Mouse (Mus musculus) activated CD4-positive, CD25-positive, alpha-beta regulatory T cell, adult 4 months (primary cell): Measurements from ENCODE around the gene Rptor. TPM values are rescaled to one million over a fixed set of nuclear protein-coding genes. Genes with fewer than 3 reads are reported as not detected.

Experiments used
- ATAC-seq: one replicate; pipeline ENCODE4 v1.8.0; 2017
- polyA plus RNA-seq, 2 experiments: library from polyadenylated mRNA; unstranded; fragments of 100-300 nt; shearing (Covaris generic); gene quantifications; one replicate each; pipeline ENCODE4 v1.2.1; 2017

The Rptor gene
- polyA plus RNA-seq, 2 experiments from 2014 or later: 6.1 to 6.6 TPM

DNA sequence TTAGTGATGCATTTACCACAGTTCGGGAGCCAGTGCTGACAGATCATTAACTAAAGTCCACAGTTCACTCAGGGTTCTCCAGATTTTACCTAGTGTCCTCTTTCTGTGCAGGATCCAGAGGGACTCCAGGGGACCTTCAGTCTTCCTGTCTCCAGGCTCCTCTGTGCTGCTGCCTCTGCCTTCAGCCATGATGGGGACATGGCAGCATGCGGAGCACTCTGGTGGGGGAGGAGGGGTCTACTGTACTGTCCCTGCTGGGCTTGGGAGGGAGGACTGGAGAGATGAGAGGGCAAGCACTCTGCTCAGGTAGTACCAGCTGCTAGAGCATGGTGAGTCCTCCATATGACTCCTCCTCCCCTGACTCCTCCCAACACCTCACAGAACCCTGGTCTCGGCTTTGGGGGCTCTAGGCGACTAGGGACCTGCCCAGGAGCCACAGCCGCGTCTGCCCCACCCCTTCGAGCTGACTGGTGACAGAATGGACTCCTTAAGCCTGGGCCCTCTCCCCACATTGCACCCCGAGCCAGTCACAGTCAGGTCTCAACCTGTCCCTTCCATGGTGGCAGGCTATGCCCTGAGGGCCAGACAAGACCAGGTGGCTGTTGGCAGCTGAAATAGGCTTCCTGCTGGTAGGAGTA is 336.5 kb downstream of the Rptor start:
- ATAC-seq: no peak

DNA sequence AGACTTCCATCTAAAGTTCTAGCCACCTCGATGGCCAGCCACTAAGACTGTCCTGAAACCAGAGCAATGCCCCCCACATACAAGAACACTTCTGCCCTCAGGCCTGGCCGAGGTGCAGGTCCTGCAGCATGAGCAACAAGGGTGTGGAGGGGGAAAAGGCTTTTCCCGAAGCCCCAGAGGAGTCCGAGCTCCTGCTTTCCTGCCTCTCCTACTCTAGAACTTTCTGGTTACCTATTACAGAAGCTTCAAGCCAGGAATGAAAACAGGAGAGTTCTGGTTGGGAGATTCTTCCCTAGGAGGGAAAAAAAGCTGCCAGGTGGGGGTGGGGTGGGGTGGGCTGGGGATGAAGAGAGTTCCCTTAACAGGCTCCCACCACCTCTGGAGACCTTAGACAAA is 337.0 kb downstream of the Rptor start:
- no peak for ATAC-seq

DNA sequence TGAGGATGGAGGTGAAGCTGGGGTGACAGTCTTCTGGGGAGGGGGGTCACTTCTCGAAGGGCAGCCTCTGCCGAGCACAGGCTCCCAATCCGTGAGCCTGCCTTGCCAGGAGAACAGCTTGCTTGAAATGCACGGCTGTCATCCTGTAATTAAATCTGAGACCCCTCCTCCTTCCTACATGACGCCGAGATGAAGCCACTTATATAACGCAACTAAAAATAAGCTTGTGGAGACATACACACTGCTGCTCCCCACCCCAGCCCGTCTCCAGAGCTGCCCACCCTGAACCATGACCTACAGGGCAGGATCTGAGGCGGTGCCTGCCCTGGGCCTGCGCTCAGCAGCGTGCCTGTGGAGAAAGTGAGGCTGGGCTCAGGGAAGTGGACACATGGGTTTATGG is 337.4 kb downstream of the Rptor start:
- ATAC-seq: no peak

DNA sequence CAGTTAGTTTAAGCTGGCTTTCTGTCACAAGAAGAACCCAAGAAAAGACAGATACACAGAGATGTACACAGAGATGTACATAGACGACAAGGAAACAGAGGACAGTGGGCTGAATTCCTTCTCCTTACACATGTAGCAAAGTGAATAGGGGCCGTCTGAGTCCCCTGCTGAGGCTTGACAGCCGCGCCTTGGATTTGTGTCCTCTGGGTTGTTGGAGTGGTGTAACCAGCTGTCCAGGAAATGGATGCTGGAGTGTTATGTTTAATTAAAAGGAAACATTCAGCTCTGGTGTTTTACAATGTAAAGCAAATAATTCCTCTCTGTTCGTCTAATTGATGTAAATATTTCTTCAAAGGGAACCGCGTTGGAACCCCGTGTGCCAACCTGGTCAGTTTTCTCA is 339.1 kb downstream of the Rptor start:
- no peak for ATAC-seq

DNA sequence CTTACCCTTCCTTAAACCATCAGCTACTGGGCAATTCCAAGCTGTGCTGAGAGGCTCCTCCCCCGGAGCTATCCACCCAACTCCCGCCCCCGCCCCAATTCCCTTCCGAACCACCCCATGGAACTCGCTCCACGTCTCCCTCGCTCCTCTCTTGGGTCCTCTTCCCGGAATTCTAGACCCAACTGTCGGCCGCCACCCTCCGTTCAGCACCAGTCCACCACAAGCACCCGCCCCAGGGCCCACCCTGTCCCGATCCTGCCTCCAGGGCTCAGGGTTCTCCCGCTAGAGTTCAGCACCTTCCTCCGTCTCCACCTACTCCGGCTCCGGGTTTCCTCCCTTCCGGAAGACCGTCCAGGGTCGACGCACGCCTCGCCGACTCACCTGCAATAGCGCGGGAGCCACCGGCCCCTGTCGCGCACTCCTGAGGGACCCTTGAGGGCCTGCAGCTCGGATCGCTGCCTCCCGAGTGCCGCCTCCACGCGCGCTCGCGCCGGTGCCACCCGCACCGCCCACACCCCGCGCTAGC is 339.6 kb downstream of the Rptor start:
- ATAC-seq: no peak

DNA sequence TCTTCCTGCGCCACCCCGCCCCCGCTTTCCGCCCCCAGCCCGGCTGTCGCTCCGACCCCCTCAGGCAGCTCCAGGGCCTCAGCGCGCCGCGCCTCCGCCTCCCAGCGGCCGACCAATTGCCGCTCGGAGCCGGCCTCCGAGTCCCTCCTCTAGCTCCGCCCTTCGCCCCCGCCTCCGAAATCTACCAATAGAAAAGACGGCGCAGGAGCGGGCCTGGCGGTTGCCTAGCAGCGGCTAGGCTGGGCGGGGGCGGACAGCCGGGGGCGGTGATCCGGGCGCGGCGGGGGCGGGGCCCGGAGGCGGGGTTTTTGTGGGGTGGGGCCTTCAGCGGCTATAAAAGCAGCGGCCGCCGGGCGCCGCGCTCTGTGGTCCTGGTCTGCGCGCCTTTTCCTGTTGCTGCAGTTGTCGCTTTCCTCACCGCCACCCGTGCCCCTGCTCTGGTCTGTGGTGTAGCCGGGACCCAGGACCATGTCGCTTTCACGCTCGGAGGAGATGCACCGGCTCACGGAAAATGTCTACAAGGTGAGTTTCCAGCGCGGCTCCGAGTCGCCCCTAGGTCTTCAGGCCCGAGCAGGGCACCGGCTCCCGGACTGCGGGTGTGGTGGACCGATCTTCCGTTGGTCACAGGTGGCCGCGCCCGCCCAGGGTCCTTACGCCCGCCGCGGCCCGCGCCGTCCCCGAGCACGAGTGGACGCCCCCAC is 340.2 kb downstream of the Rptor start, which contains the start of gene Baiap2:
Gene Baiap2 (plus strand): TSS at position 37 of the 701 bp plus-strand sequence.
- ATAC-seq: peak; percentile 96

DNA sequence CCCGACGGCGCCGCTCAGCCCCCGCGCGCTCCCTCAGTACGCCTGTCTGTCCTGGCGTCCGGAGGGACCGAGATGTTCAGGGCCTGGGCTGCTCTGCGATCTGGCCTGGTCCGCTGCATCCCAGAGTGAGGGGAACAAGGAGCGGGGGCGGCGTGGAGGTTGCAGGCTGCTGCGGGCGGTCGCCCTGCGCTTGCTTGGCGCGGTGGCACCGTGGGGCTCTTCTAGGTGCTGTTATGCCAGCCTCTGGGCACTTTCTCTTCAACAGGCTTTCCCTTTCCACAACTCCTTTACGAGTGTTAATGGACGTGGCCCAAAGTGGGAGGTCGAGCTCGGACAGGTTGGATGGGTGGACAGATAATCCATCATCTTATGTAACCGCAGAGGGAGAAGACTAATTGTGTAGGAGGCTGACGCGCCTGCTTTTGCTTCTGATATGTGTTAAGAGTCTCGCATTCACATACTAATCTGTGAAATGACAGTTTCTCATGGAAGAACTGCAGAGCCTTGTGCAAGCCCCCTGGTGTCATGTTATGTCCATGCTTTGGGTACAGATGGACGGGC is 340.8 kb downstream of the Rptor start:
- ATAC-seq: no peak

DNA sequence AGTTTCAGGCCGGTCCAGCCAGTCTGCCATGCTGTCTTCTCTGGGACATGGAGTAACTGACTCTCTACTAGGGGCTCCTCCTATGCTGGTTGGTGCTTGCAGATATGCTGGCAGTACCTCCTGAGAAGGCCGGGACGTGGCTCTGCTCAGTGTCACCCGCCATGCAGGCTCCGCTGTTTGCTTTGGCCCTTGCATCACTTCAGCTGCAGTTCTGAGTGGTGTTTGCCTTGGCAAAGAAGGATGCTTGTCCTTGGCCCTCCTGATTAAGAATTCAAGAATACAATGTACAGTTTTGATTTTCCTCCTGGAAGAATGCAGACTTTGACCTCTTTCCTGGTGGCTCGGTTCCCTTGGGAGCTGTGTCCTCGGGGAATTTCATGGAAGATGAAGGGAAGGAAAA is 342.6 kb downstream of the Rptor start:
- no peak for ATAC-seq

DNA sequence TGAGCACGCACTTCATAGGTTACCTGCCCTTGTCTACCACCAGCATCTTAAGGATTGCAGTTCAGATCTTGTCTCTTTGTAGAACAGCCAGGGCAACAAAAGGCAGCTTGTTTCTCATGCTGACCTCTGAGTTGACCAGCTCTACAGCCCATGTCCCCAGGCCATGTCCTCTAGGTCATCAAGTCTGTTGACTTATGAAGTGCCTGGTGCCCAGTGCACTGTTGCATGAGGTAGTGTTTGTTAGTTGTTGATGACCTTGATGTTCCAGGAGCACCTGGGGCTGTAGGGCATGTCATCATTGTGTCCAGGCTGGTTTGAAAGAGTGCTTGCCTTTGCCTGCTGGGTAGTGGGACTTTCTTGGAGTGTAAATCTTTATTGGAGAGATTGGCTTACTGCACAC is 344.7 kb downstream of the Rptor start:
- ATAC-seq: no peak

DNA sequence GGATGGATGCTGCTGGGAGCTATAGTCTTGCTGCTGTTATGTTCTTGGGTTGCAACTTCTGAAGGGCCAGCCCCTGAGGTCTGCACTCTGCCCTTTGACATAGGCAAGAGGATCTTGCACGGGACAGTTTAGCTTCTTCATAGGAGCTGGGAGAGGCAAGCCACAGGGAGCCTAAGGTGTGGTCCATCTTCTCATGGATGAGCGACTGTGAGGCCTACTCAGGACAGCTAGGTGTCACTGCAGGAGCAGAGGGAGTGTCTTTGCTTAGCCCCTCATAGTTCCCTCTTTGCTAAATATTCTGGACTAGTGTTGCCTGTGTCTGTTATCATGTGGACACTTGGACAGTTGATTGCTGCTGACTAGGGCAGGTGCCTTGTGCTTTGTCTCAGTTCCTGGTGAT is 345.2 kb downstream of the Rptor start:
- no peak for ATAC-seq

DNA sequence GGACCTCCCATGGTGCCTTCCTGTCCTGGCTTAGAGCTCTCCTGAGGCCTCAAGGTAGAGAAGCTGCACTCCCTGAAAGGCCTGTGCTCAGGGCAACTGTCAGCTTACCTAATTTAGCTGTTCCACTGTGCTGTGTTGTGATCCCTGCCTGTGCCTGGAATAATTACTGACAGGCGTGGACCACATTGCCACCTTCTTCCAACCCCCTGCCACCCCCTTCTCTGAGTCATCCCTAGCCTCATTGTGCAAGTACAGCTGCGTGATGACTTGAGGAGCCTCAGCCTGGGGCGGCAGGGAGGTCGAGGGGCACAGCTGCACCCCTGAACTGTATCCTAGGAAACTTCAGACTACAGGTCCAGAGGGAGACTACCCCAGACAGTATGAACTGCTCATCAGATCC is 345.6 kb downstream of the Rptor start:
- ATAC-seq: no peak

DNA sequence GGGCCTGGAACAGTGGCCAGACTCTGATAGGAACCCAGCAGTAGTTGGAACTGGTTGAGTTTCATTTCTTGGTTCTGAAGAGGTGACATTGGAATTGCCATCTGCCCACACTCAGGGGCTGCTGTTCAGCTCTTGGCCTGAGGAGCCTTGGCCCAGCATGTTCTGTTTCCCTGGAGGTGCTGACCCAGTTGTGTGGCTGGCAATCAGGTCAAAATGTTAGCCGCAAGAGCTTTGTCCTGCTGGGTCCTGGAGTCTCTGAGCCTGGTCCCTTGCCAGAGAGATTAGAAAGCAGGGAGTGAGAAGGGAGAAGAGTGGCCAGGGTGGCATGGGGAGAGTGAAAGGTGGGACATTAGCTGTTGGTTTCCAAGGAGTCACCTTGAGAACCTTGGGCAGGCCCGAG is 346.1 kb downstream of the Rptor start:
- ATAC-seq: no peak

Other genes with a start within 250 kb of the Rptor start
- 10 to 100 TPM in 1 of 2 experiments, 1 to 10 TPM in 1; 7.4 to 13.7 TPM for gene Sgsh, start 247.4 kb upstream of the Rptor start, polyA plus RNA-seq
- 10 to 100 TPM in 1 of 2 experiments, 1 to 10 TPM in 1; 8.5 to 17.3 TPM for gene Slc26a11, start 247.3 kb upstream of the Rptor start, polyA plus RNA-seq
- gene Rnf213, start 209.8 kb upstream of the Rptor start, polyA plus RNA-seq: 10 to 100 TPM; 43.2 to 52.8 TPM
- gene Endov, start 111.6 kb upstream of the Rptor start, polyA plus RNA-seq: 10 to 100 TPM; 11.9 to 15.2 TPM
- gene Nptx1, start 55.2 kb upstream of the Rptor start, polyA plus RNA-seq: not detected